Mouse (Mus musculus) erythroblast, embryonic 14.5 days (primary cell): Measurements from ENCODE around the gene Rgp1.

Source experiments
- GATA1 ChIP-seq: IDR thresholded peaks from 2 replicates; pipeline ENCODE4 v1.6.1; 2012; ENCODE audit warnings: low read length, inconsistent platforms, mixed read lengths
- TAL1 ChIP-seq: IDR thresholded peaks from 3 replicates; pipeline ENCODE4 v1.6.1; 2012; ENCODE audit warnings: low read length, inconsistent platforms, mixed read lengths

DNA sequence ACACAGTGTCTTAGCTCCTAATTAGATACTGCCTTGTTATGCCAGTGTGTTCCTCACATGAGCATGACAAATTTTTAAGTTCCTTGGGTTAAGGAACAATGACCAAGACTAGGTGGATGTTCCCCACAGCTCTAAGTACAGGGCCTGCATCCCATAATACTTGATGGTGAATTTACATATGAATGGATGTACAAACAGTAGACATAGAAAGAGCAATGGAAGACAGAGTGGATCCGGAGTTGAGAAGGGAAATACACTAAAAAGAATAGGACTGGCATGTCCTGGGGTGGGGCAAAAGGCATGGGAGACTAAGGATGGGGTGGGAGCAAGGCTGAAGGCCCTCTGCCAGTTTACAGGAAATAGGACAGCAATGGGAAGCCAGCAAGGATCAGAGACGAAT, 3.2 kb upstream of the Rgp1 start:
- TF ChIP-seq GATA1 (no peak), TAL1 (no peak)
